Mouse (Mus musculus) testis, adult 2 months (tissue): Measurements from ENCODE around the gene Cdkl5.

Experiments used
- CTCF ChIP-seq: fragments of 200-500 bp; IDR thresholded peaks from 2 replicates; pipeline ENCODE4 v1.5.1; 2012; ENCODE audit warnings: low read depth, mild to moderate bottlenecking, inconsistent platforms, low read length, moderate library complexity; ENCODE audit not compliant: control insufficient read depth, insufficient read depth, insufficient replicate concordance
- POLR2A ChIP-seq: fragments of 200-500 bp; IDR thresholded peaks from 2 replicates; pipeline ENCODE4 v1.6.1; 2012; ENCODE audit warnings: low read depth, mild to moderate bottlenecking, inconsistent platforms, low read length, moderate library complexity; ENCODE audit not compliant: control insufficient read depth

DNA sequence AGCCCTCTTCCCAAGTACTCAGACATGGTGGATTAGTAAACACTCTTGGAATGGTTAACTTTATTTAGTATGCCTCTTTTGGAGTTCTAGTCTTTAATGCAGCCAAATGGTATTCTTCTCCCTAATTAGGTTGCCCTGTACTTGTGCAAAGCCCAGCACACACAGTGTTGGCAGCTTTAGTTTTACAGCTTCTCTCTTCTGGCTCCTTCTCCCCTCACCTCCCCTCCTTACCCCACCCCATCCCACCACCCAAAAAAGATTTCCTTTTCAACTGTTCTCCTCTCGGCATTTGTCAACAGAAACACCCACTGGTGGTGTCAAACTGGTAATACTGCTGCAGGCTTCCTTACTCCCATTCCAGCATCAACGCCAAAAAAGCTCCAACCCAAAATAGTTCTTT, 1.8 kb downstream of the Cdkl5 start:
- TF ChIP-seq CTCF (no peak), POLR2A (no peak)
